Mouse (Mus musculus) Patski (cell line): Measurements from ENCODE around the gene St8sia1. TPM values are rescaled to one million over a fixed set of nuclear protein-coding genes. Genes with fewer than 3 reads are reported as not detected.

Experiments
- ATAC-seq: fragments of 100-300 bp; one replicate; pipeline ENCODE4 v1.8.0; 2021
- CTCF ChIA-PET: fragments of 350-600 bp; sonication (Branson Sonifier 250); formaldehyde crosslinking; loops from one replicate; lab custom pipeline; 2022; ENCODE audit warnings: inconsistent platforms; lab: Charles Lee
- POLR2A ChIA-PET: fragments of 350-600 bp; sonication (Branson Sonifier 250); formaldehyde crosslinking; loops from one replicate; lab custom pipeline; 2022; ENCODE audit warnings: antibody characterized with exemption, inconsistent platforms; lab: Charles Lee
- DNase-seq: peaks from one replicate; pipeline ENCODE4 v3.0.0-alpha.2; 2011; ENCODE audit warnings: low read depth, low spot score
- H3K27me3 ChIP-seq: fragments of 371-371 bp; one replicate; pipeline ENCODE4 v1.5.1; 2021
- CTCF ChIP-seq: fragments of 100-300 bp; IDR thresholded peaks from one replicate; pipeline ENCODE4 v1.5.1; 2021
- in situ Hi-C: fragments of 300-500 bp; cut with MboI; formaldehyde crosslinking; loops from 3 replicates; pipeline ENCODE4 v1.11.1; 2018; ENCODE audit warnings: low pct_unique_long_range_greater_than_20kb, mixed read lengths
- polyA plus RNA-seq: library from polyadenylated mRNA; unstranded; gene quantifications from one replicate; pipeline ENCODE4 v1.2.3, GENCODE M21; 2021

The St8sia1 gene
- polyA plus RNA-seq, 1 experiment from 2014 or later = 0.65 TPM

GRCm38 (mm10) chr6:142865199-142865598 is 99.1 kb downstream of the St8sia1 start:
- no peaks in the 10 kb centered on the region for H3K27me3 ChIP-seq
- ATAC-seq (no peak), DNase-seq (no peak)
- in situ Hi-C loops = no loop called here
- ChIA-PET POLR2A (no interaction called here), CTCF (no interaction called here)
- no peak for TF ChIP-seq CTCF

- in situ Hi-C loops = no loop called here
- ATAC-seq (no peak), DNase-seq (no peak)
- ChIA-PET POLR2A (no interaction called here), CTCF (no interaction called here)
- TF ChIP-seq CTCF = no peak
- H3K27me3 ChIP-seq = no peaks in the 10 kb centered on the region
These were observed 100.4 kb downstream of the St8sia1 start for GRCm38 (mm10) chr6:142863881-142864280.

GRCm38 (mm10) chr6:142862265-142862664 is 102.0 kb downstream of the St8sia1 start:
- no peak for ATAC-seq
- TF ChIP-seq CTCF = no peak
- ChIA-PET CTCF (interaction anchor here (0.7 to 1.1 kb wide), 2 partner anchors 11 to 13 kb away, joined by 3 to 4 read pairs; no protein-coding TSS in a partner anchor), POLR2A (no interaction called here)
- H3K27me3 ChIP-seq = no peaks in the 10 kb centered on the region
- DNase-seq = no peak
- in situ Hi-C loops = no loop called here

GRCm38 (mm10) chr6:142860396-142860795 is 103.9 kb downstream of the St8sia1 start:
- no peak for ATAC-seq
- ChIA-PET POLR2A (no interaction called here), CTCF (no interaction called here)
- in situ Hi-C loops = no loop called here
- no peak for DNase-seq
- no peak for TF ChIP-seq CTCF
- H3K27me3 ChIP-seq = no peaks in the 10 kb centered on the region

- TF ChIP-seq CTCF = no peak
- ChIA-PET POLR2A (no interaction called here), CTCF (no interaction called here)
- DNase-seq = no peak
- in situ Hi-C loops = no loop called here
- ATAC-seq = no peak
- no peaks in the 10 kb centered on the region for H3K27me3 ChIP-seq
These were observed 104.3 kb downstream of the St8sia1 start for GRCm38 (mm10) chr6:142859946-142860345.

GRCm38 (mm10) chr6:142858937-142859336 is 105.3 kb downstream of the St8sia1 start:
- H3K27me3 ChIP-seq = no peaks in the 10 kb centered on the region
- ChIA-PET POLR2A (interaction anchor here (0.6 kb wide), 1 partner anchor 72 kb away, joined by 4 read pairs; no protein-coding TSS in a partner anchor), CTCF (interaction anchor here (1.0 to 2.5 kb wide), 2 partner anchors 25 to 76 kb away, joined by 4 to 6 read pairs; no protein-coding TSS in a partner anchor)
- no peak for ATAC-seq
- DNase-seq = no peak
- TF ChIP-seq CTCF = peak; percentile 56
- in situ Hi-C loops = no loop called here

- ATAC-seq (peak; percentile 19), DNase-seq (peak; percentile 37)
- POLR2A ChIA-PET = no interaction called here
- H3K27me3 ChIP-seq = no peaks in the 10 kb centered on the region
- in situ Hi-C loops = no loop called here
- TF ChIP-seq CTCF = no peak
- CTCF ChIA-PET = no interaction called here
These were observed 107.9 kb downstream of the St8sia1 start for GRCm38 (mm10) chr6:142856258-142856874.

GRCm38 (mm10) chr6:142855761-142856160 is 108.5 kb downstream of the St8sia1 start:
- ChIA-PET CTCF (no interaction called here), POLR2A (no interaction called here)
- H3K27me3 ChIP-seq = no peaks in the 10 kb centered on the region
- in situ Hi-C loops = no loop called here
- DNase-seq (no peak), ATAC-seq (peak; percentile 75)
- TF ChIP-seq CTCF = no peak

- ChIA-PET CTCF (interaction anchor here (0.9 kb wide), 1 partner anchor 27 kb away, joined by 3 read pairs; no protein-coding TSS in a partner anchor), POLR2A (no interaction called here)
- ATAC-seq = no peak
- DNase-seq = no peak
- in situ Hi-C loops = no loop called here
- no peak for TF ChIP-seq CTCF
- H3K27me3 ChIP-seq = no peaks in the 10 kb centered on the region
These were observed 111.6 kb downstream of the St8sia1 start for GRCm38 (mm10) chr6:142852419-142853377.

GRCm38 (mm10) chr6:142850436-142850835 is 113.8 kb downstream of the St8sia1 start:
- H3K27me3 ChIP-seq = no peaks in the 10 kb centered on the region
- in situ Hi-C loops = no loop called here
- no peak for ATAC-seq
- POLR2A ChIA-PET = no interaction called here
- CTCF ChIA-PET = no interaction called here
- DNase-seq = no peak
- TF ChIP-seq CTCF = no peak

GRCm38 (mm10) chr6:142849326-142849725 is 114.9 kb downstream of the St8sia1 start:
- H3K27me3 ChIP-seq = no peaks in the 10 kb centered on the region
- TF ChIP-seq CTCF = no peak
- ChIA-PET CTCF (interaction anchor here (1.3 kb wide), 1 partner anchor 16 kb away, joined by 3 read pairs; no protein-coding TSS in a partner anchor), POLR2A (no interaction called here)
- no peak for DNase-seq
- in situ Hi-C loops = no loop called here
- no peak for ATAC-seq
